30 mouse cellular contexts compared by ENCODE assay signal in genomic region chr7:92087429-92087828, GRCm38 (mm10).
"Had no signal": no experiment of that assay in that cellular context is flagged by ENCODE, and none has a peak within 500 bp of the region (broad histone marks: within the 10 kb centered on the region; RNA-seq: fewer than 3 reads in every experiment).

No protein-coding gene starts in this region.

- H3K4me3 ChIP-seq: limb, embryonic 10.5 days; limb, embryonic 12.5 days; limb, embryonic 13.5 days; limb, embryonic 15.5 days; liver, embryonic 12.5 days; liver, embryonic 13.5 days; liver, embryonic 15.5 days; lung, embryonic 15.5 days; megakaryocyte, embryonic 14.5 days; midbrain, embryonic 10.5 days; midbrain, embryonic 12.5 days; midbrain, embryonic 13.5 days; midbrain, embryonic 15.5 days; myocyte; neural tube, embryonic 12.5 days had no signal

- H3K27me3 ChIP-seq: limb, embryonic 12.5 days; limb, embryonic 13.5 days; limb, embryonic 15.5 days; liver, embryonic 12.5 days; liver, embryonic 13.5 days; liver, embryonic 15.5 days; lung, embryonic 15.5 days; megakaryocyte, embryonic 14.5 days; midbrain, embryonic 12.5 days; midbrain, embryonic 13.5 days; midbrain, embryonic 15.5 days; neural tube, embryonic 12.5 days had no signal

- H3K9ac ChIP-seq: limb, embryonic 12.5 days; limb, embryonic 13.5 days; limb, embryonic 15.5 days; liver, embryonic 12.5 days; liver, embryonic 13.5 days; liver, embryonic 14.5 days; liver, embryonic 15.5 days; liver, postnatal 0 days; lung, embryonic 14.5 days; lung, embryonic 15.5 days; midbrain, embryonic 12.5 days; midbrain, embryonic 13.5 days; midbrain, embryonic 15.5 days; neural tube, embryonic 12.5 days had no signal

- H3K9me3 ChIP-seq: limb, embryonic 10.5 days; limb, embryonic 12.5 days; limb, embryonic 13.5 days; limb, embryonic 15.5 days; liver, embryonic 12.5 days; liver, embryonic 13.5 days; liver, embryonic 15.5 days; lung, embryonic 15.5 days; midbrain, embryonic 10.5 days; midbrain, embryonic 12.5 days; midbrain, embryonic 13.5 days; midbrain, embryonic 15.5 days; neural tube, embryonic 12.5 days had no signal

- H3K27ac ChIP-seq: limb, embryonic 10.5 days; limb, embryonic 12.5 days; limb, embryonic 13.5 days; limb, embryonic 15.5 days; liver, embryonic 12.5 days; liver, embryonic 13.5 days; liver, embryonic 14.5 days; liver, embryonic 15.5 days; lung, embryonic 15.5 days; macrophage; midbrain, embryonic 10.5 days; midbrain, embryonic 12.5 days; midbrain, embryonic 13.5 days; midbrain, embryonic 15.5 days; neural tube, embryonic 12.5 days had no signal

- H3K4me2 ChIP-seq: limb, embryonic 12.5 days; limb, embryonic 13.5 days; limb, embryonic 15.5 days; liver, embryonic 11.5 days; liver, embryonic 12.5 days; liver, embryonic 13.5 days; liver, embryonic 15.5 days; lung, embryonic 14.5 days; lung, embryonic 15.5 days; midbrain, embryonic 11.5 days; midbrain, embryonic 12.5 days; midbrain, embryonic 13.5 days; midbrain, embryonic 15.5 days; neural tube, embryonic 12.5 days had no signal

- H3K36me3 ChIP-seq: limb, embryonic 10.5 days; limb, embryonic 12.5 days; limb, embryonic 13.5 days; limb, embryonic 15.5 days; liver, embryonic 12.5 days; liver, embryonic 13.5 days; liver, embryonic 15.5 days; lung, embryonic 15.5 days; midbrain, embryonic 10.5 days; midbrain, embryonic 12.5 days; midbrain, embryonic 13.5 days; midbrain, embryonic 15.5 days; neural tube, embryonic 12.5 days had no signal

- H3K4me1 ChIP-seq: limb, embryonic 10.5 days; limb, embryonic 12.5 days; limb, embryonic 13.5 days; limb, embryonic 15.5 days; liver, embryonic 12.5 days; liver, embryonic 13.5 days; liver, embryonic 15.5 days; lung, embryonic 15.5 days; megakaryocyte, embryonic 14.5 days; midbrain, embryonic 10.5 days; midbrain, embryonic 12.5 days; midbrain, embryonic 13.5 days; midbrain, embryonic 15.5 days; neural tube, embryonic 12.5 days had no signal

- DNase-seq: left cerebral cortex, postnatal 4 days; liver; liver, embryonic 13.5 days; liver, postnatal 0 days; lung, adult 18-20 months; lung, adult 2 months; lung, embryonic 14.5 days; lung, postnatal 10 days; lung, postnatal 14 days; lung, postnatal 36 days; lung, postnatal 4 days; midbrain, embryonic 14.5 days had no signal
